Mouse (Mus musculus): ENCODE results near the gene Efhd2. TPM values are rescaled to one million over a fixed set of nuclear protein-coding genes. Genes with fewer than 3 reads are reported as not detected.

Efhd2 gene
- total and polyA plus RNA-seq, 3 experiments = 19.4 to 33.0 (median 21.2) TPM

DNA sequence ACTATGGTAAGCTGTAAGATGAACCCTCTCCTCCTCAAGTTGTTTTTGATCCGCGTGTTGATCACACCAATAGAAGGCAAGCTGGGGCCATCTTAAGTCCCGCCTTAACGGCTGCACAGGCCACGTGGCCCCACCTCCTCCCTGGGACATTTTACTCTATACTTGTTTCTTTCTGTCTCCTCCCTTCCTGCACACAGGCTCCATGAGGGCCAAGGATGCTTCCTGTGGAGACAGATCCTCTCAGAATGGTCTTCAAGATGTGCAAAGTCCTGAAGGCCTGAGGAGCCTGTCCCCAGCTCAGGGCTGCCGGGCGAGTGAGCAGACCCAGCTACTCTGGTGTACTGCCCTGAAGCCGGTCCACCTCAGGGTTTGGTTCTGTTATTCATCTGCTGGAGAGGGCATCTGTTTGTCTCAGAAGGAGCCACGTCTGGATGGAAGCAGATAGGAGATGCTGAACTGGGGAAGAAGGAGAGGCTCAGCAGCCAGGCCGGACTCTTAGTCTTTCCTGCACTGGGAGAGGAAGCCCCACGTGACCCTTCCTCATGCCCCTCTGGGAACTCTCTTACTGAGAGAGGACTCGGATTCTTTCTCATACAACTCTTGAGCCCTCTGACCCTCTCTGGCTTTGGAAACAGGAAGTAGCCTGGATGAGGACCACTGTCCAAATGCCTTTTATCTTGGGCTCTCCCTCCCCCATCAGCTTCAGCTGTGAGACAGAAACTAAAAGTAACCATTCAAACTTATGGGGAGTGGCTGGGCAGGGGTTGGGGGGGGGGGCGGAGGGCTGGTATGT, 38.7 kb upstream of the Efhd2 start:
- intact Hi-C loops (cut with DNase I) = loop anchor here (5.0 kb wide), 1 partner anchor 36 kb away; no protein-coding TSS in a partner anchor
- Histone ChIP-seq H3K4me3 (no peak overlapping the region), H3K79me2 (replicated peaks; ENCODE audit: control insufficient read depth, insufficient read depth, low read length) (no peaks in the 10 kb centered on the region), H3K4me1 (ENCODE audit: control insufficient read depth, insufficient read depth, low read length) (peaks cover 4% of the 10 kb centered on the region; the same call in 1 of the 2 replicates), H3K9ac (ENCODE audit: low read depth, low read length) (no peak overlapping the region), H3K27ac (peak overlapping the region; percentile 36; the same call in 1 of the 2 replicates), H3K27me3 (ENCODE audit: control insufficient read depth, insufficient read depth, low read length) (no peaks in the 10 kb centered on the region), H3K36me3 (ENCODE audit: control insufficient read depth, insufficient read depth, low read length) (no peaks in the 10 kb centered on the region)
- WGBS = 51% methylated on average over 13 of the region's 13 CpGs
- TF ChIP-seq EP300 (IDR thresholded peaks at IDR 0.05; ENCODE audit: insufficient read depth, low read depth, low read length) (no peak), POLR2A (IDR thresholded peaks at IDR 0.05; ENCODE audit: insufficient read depth, low read depth, low read length) (no peak), CTCF (IDR thresholded peaks at IDR 0.05) (no peak)
- DNase-seq = peak; percentile 30 to 51

GRCm38 (mm10) chr4:141904710-141905109, 30.0 kb upstream of the Efhd2 start:
- DNase-seq = no peak
- Histone ChIP-seq H3K27me3 (ENCODE audit: control insufficient read depth, insufficient read depth, low read length) (no peaks in the 10 kb centered on the region), H3K27ac (no peak overlapping the region), H3K4me1 (ENCODE audit: control insufficient read depth, insufficient read depth, low read length) (peaks cover 2% of the 10 kb centered on the region; the same call in 1 of the 2 replicates), H3K79me2 (replicated peaks; ENCODE audit: control insufficient read depth, insufficient read depth, low read length) (no peaks in the 10 kb centered on the region), H3K9ac (ENCODE audit: low read depth, low read length) (no peak overlapping the region), H3K4me3 (no peak overlapping the region), H3K36me3 (ENCODE audit: control insufficient read depth, insufficient read depth, low read length) (no peaks in the 10 kb centered on the region)
- WGBS = 80% methylated on average over 9 of the region's 9 CpGs
- intact Hi-C loops (cut with DNase I) = no loop called here
- TF ChIP-seq CTCF (IDR thresholded peaks at IDR 0.05) (no peak), EP300 (IDR thresholded peaks at IDR 0.05; ENCODE audit: insufficient read depth, low read depth, low read length) (no peak), POLR2A (IDR thresholded peaks at IDR 0.05; ENCODE audit: insufficient read depth, low read depth, low read length) (no peak)

GRCm38 (mm10) chr4:141902479-141902858, 27.7 kb upstream of the Efhd2 start:
- intact Hi-C loops (cut with DNase I) = no loop called here
- DNase-seq = no peak
- Histone ChIP-seq H3K4me1 (ENCODE audit: control insufficient read depth, insufficient read depth, low read length) (peaks cover 2% of the 10 kb centered on the region; the same call in 1 of the 2 replicates), H3K36me3 (ENCODE audit: control insufficient read depth, insufficient read depth, low read length) (no peaks in the 10 kb centered on the region), H3K27me3 (ENCODE audit: control insufficient read depth, insufficient read depth, low read length) (no peaks in the 10 kb centered on the region), H3K9ac (ENCODE audit: low read depth, low read length) (no peak overlapping the region), H3K79me2 (replicated peaks; ENCODE audit: control insufficient read depth, insufficient read depth, low read length) (no peaks in the 10 kb centered on the region), H3K4me3 (no peak overlapping the region), H3K27ac (no peak overlapping the region)
- WGBS = 85% methylated on average over 8 of the region's 8 CpGs
- no peak for TF ChIP-seq EP300 (IDR thresholded peaks at IDR 0.05; ENCODE audit: insufficient read depth, low read depth, low read length)
- TF ChIP-seq CTCF (IDR thresholded peaks at IDR 0.05) = no peak
- TF ChIP-seq POLR2A (IDR thresholded peaks at IDR 0.05; ENCODE audit: insufficient read depth, low read depth, low read length) = no peak

DNA sequence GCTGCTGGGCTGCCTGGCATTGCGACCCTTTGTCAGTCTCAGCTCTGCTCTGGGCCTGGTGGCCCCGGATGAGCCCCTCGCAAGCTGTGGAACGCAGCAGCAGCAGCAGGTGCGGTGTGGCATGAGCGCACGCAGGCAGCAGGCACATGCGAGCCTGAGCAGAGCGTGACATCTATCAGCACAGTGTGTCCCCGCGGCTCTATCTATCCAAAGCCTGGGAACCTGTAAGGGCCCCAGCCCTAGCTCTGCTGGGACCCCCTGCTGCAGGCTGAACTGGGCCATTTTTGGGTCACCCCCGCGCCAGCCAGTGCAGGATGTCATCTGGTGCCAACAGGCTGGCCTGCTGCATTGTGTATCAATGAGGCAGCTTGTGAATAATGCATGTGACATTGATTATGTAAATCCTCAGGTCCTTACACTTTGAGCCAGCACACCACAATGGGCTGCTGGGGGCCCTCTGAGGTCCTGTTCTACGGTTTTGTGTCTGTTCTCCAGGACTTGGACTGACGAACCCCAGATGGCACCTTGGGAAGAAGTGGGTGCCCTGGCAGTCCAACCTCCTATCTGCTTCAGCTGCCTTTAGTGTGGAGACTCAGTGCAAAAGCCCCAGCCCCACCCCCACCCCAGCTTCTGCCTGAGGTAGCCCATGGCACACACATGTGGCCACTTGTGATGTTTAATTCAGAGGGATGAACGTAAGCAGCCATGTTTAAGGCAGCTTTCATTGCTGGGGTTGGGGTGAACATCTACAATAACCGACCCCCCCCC, 27.2 kb upstream of the Efhd2 start:
- no peak overlapping the region for H3K9ac ChIP-seq (ENCODE audit: low read depth, low read length)
- H3K27me3 ChIP-seq (ENCODE audit: control insufficient read depth, insufficient read depth, low read length) = no peaks in the 10 kb centered on the region
- DNase-seq = no peak
- peaks cover 2% of the 10 kb centered on the region; the same call in 1 of the 2 replicates for H3K4me1 ChIP-seq (ENCODE audit: control insufficient read depth, insufficient read depth, low read length)
- no peaks in the 10 kb centered on the region for H3K36me3 ChIP-seq (ENCODE audit: control insufficient read depth, insufficient read depth, low read length)
- H3K4me3 ChIP-seq = no peak overlapping the region
- intact Hi-C loops (cut with DNase I) = no loop called here
- no peak overlapping the region for H3K27ac ChIP-seq
- H3K79me2 ChIP-seq (replicated peaks; ENCODE audit: control insufficient read depth, insufficient read depth, low read length) = no peaks in the 10 kb centered on the region
- WGBS = 86% methylated on average over 17 of the region's 17 CpGs
- no peak for TF ChIP-seq POLR2A (IDR thresholded peaks at IDR 0.05; ENCODE audit: insufficient read depth, low read depth, low read length)
- TF ChIP-seq CTCF (IDR thresholded peaks at IDR 0.05) = no peak
- no peak for TF ChIP-seq EP300 (IDR thresholded peaks at IDR 0.05; ENCODE audit: insufficient read depth, low read depth, low read length)

DNA sequence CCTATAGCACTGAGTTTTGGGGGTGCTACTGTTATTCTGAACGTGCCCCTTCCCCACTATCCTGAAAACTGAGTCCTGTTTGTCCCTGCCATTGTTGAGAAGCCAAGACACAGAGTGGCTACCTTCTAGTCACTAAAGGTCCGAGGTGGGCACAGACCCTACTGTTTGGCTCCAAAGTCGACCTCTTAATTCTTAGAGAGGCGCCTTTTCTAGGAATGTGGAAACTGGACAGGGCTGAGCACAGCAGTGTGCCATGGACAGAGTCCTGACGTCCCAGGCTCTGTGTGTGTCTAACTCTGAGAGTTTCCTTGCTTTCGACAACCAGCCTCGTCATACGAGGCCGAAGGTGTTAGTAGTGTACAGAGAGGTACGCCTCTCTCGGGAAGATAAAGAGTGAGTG, 25.7 kb upstream of the Efhd2 start:
- Histone ChIP-seq H3K79me2 (replicated peaks; ENCODE audit: control insufficient read depth, insufficient read depth, low read length) (no peaks in the 10 kb centered on the region), H3K9ac (ENCODE audit: low read depth, low read length) (no peak overlapping the region), H3K27me3 (ENCODE audit: control insufficient read depth, insufficient read depth, low read length) (no peaks in the 10 kb centered on the region), H3K4me1 (ENCODE audit: control insufficient read depth, insufficient read depth, low read length) (peaks cover 2% of the 10 kb centered on the region; the same call in 1 of the 2 replicates), H3K27ac (no peak overlapping the region; the same call in 1 of the 2 replicates), H3K4me3 (no peak overlapping the region), H3K36me3 (ENCODE audit: control insufficient read depth, insufficient read depth, low read length) (no peaks in the 10 kb centered on the region)
- no peak for DNase-seq
- TF ChIP-seq POLR2A (IDR thresholded peaks at IDR 0.05; ENCODE audit: insufficient read depth, low read depth, low read length) = no peak
- no peak for TF ChIP-seq EP300 (IDR thresholded peaks at IDR 0.05; ENCODE audit: insufficient read depth, low read depth, low read length)
- TF ChIP-seq CTCF (IDR thresholded peaks at IDR 0.05) = no peak
- 61% methylated on average over 11 of the region's 11 CpGs for WGBS
- intact Hi-C loops (cut with DNase I) = no loop called here

Data from heart, adult 2 months (tissue).